Mouse (Mus musculus): Measurements from ENCODE around the gene Vmn1r2. TPM values are rescaled to one million over a fixed set of nuclear protein-coding genes. Genes with fewer than 3 reads are reported as not detected.

Gene Vmn1r2
- polyA plus RNA-seq, 1 experiment: not detected

Other genes starting within 250 kb of the Vmn1r2 start
- gene Vmn1r3, start 18.0 kb downstream of the Vmn1r2 start, polyA plus RNA-seq (2012; ENCODE audit: insufficient read depth, insufficient read length, missing spikeins): not detected in 2 replicates

Data from bone marrow macrophage, adult 2 months (primary cell).